Mouse (Mus musculus): ENCODE data around the gene Slc22a20.

Slc22a20 gene

GRCm38 (mm10) chr19:5952071-5952691 is 33.8 kb downstream of the Slc22a20 start:
- in situ Hi-C loops (cut with MboI): no loop called here

DNA sequence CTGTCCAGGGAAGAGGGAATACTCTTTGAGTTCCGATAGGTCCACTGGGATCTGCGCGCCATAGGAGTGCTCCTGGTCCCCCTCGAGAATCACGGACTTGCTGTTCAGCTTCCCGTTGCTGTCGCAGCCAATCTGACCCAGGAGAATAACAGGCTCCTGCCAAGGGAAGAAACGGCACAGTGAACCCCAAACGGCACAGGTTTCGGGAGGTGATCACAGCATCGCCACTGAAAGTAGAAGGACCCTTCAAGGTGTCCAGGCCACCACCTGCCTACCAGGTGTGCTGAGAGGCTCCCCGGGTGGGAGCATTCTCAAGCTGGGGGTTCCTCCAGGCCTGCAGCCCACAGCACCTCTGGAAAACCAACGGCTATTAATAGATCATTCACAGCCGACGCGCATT is 34.3 kb downstream of the Slc22a20 start:
- in situ Hi-C loops (cut with MboI): no loop called here

- in situ Hi-C loops (cut with MboI): no loop called here
Observed at GRCm38 (mm10) chr19:5950218-5950617, 35.7 kb downstream of the Slc22a20 start.

DNA sequence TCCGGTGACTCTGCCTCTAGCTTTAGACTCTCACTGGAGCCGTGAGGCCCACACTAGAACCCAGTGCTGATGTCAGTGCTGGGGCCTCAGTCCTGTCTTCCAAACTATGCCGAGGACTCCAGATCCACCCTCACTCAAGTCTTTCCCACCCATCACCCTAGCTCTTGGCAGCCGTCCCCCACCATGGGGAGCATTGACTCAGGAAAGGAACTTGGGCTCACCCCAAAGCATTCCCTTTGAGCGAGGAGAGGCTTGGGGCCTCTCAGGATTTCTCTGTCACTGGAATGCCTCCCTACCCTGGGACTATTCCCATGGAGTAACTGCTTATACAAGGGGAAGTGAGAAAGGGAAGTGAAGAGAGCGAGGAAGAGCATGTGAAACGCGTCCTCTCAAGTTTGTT is 40.1 kb downstream of the Slc22a20 start:
- in situ Hi-C loops (cut with MboI): no loop called here

DNA sequence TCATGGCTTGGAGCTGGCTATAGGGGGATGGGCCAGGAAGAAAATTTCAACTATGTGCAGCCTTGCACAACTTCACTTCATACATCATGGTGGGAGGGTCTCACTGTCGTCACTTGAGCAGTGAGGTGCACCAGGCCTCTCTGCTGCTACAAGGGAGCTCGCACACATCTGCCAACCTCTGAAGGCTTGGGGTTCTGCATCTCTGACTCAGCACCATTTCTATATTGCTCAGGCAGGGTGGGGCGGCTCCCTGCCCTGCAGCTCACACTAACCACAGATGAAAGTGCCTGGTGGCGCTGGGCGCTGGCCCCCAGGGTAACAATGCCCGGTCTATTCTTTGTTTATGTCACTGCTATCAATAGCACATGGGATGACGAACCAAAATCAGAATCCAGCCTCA is 40.9 kb downstream of the Slc22a20 start:
- in situ Hi-C loops (cut with MboI): no loop called here

DNA sequence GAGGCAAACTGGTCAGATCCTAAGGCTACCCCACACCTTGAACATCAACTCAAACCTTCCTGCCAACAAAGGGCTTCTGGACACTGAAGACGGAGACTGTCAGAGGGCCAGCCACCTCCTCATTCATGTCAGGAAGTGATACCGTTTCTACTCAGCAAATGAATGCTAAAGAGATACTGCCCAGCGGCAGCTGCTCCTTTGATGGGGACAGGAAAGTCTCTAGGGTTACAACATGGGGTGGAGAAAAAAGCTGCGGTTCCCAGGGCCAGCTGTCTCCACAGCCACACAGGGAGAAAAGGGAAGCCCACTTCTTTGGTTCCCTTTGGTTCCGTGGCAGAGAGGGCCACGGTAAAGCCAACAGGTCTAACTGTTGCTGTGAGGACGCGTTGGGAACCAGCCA is 41.8 kb downstream of the Slc22a20 start:
- in situ Hi-C loops (cut with MboI): no loop called here

DNA sequence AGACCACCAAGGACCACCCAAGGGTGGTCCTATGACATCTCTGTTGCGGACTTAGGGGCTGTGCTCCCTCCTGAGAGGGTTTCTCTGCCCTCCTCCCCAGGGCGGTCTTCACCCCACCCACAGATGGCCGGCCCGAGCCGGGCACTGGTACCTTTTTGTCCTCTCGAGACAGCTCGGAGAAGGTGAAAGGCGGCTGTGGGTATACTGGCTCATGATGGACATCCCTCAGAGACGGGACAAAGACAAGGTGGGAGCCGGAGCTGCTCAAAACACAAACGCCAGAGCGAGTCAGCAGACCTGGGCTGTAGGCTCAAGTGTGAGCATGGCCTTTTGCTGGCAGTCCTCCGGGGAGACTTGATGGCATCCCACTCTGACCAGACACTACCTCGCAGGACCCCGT is 42.5 kb downstream of the Slc22a20 start:
- in situ Hi-C loops (cut with MboI): no loop called here

- in situ Hi-C loops (cut with MboI): no loop called here
Observed at GRCm38 (mm10) chr19:5942581-5942980, 43.4 kb downstream of the Slc22a20 start.

DNA sequence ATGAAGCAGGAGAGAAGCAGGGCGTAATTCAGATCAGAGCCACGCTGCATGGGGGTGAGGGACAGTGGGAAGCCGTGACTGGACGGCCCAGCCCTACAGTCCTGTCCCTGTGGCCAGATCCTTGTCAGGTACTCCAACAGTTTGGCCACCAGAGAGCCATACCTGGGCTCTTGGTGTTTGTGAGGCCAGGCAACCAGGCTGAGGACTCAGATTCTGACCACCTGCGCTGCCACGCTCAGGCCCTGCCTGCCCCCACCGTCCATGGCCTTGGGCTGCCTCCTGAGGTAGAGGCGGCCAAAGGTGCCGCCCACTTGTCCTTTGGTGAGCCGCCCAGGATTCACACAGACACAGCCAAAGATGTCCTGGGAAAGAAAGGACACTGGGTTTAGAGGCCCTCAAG is 45.3 kb downstream of the Slc22a20 start:
- in situ Hi-C loops (cut with MboI): no loop called here

- in situ Hi-C loops (cut with MboI): no loop called here
Observed at GRCm38 (mm10) chr19:5940173-5940572, 45.8 kb downstream of the Slc22a20 start.

GRCm38 (mm10) chr19:5939715-5940114 is 46.2 kb downstream of the Slc22a20 start:
- in situ Hi-C loops (cut with MboI): no loop called here

- in situ Hi-C loops (cut with MboI): no loop called here
Observed at GRCm38 (mm10) chr19:5938516-5938915, 47.4 kb downstream of the Slc22a20 start.

GRCm38 (mm10) chr19:5937836-5938406 is 48.0 kb downstream of the Slc22a20 start:
- in situ Hi-C loops (cut with MboI): no loop called here

DNA sequence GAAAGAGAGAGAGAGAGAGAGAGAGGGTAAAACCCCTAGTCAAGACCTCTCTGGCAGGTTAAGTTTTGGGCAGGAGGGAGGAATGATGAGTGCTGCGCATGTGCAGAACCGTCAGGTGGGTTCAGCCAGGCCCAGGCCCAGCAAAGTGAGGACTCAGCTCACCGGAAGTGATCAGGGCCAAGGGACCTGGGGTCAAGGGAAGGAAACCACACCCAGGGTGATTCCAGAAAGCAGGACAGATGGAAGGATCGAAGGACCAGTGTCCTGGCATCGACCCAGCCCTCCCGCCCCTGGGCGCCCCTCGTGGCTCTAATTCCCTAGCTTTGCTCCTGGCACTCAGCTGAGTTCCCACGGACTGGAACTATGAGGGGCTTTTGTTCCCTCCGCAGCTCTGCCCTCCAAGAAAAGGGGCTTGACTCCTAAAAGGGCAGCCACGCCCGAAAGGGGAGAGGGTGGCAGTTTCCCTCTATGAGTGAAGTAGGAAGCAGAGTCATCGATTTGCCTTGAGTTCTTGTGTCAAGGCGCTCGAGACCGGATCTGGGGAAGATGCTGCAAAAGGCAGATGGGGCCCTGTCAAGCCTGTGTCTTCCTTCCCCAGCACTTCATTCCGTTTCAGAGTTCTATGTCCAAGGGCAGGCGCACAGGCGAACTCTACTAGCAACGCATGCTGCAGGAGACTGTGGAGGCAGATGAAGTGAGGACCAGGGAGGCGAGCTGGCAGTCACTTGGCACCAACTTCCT is 48.7 kb downstream of the Slc22a20 start:
- in situ Hi-C loops (cut with MboI): no loop called here

- in situ Hi-C loops (cut with MboI): no loop called here
Observed at GRCm38 (mm10) chr19:5935691-5936090, 50.3 kb downstream of the Slc22a20 start.

- in situ Hi-C loops (cut with MboI): no loop called here
Observed at GRCm38 (mm10) chr19:5935266-5935665, 50.7 kb downstream of the Slc22a20 start.

GRCm38 (mm10) chr19:5929634-5930596 is 56.0 kb downstream of the Slc22a20 start:
- in situ Hi-C loops (cut with MboI): no loop called here

GRCm38 (mm10) chr19:5928546-5928945 is 57.4 kb downstream of the Slc22a20 start:
- in situ Hi-C loops (cut with MboI): no loop called here

DNA sequence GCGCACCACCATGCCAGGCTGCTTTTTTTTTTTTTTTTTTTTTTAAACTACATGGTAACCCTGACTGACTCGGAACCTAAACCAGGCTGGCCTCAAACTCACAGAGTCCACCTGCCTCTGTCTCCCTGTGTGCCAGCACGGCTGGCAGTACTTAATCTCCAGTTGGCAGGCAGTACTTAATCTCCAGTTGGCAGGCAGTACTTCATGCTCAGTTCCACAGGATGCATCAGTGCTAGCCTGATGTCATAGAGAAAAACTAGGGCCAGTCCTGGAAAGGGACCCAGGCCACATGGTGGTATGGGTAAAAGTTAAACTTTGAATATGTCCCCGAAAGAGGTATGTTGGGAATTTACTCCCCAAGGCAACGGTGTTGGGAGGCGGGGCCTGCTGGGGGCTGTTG is 57.8 kb downstream of the Slc22a20 start:
- in situ Hi-C loops (cut with MboI): no loop called here

DNA sequence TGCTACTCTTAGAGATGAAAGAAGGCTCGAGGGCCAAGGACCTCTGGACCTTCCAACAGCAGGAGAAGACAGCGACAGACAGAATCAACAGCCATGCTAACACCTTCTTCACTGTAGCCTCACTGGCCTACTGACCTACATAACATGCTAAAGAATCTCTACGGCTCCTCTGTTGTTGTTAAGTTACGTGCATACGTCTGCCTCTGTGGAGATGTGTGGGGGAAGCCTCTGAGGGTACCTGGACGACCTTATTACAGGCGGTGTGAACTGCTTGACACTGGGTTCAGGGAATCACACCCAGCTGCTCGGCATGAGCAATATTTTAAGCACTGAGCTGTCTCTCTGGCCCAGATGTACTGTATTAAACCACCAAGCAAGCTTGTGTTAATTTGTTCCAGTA is 58.4 kb downstream of the Slc22a20 start:
- in situ Hi-C loops (cut with MboI): no loop called here

GRCm38 (mm10) chr19:5927026-5927425 is 58.9 kb downstream of the Slc22a20 start:
- in situ Hi-C loops (cut with MboI): no loop called here

DNA sequence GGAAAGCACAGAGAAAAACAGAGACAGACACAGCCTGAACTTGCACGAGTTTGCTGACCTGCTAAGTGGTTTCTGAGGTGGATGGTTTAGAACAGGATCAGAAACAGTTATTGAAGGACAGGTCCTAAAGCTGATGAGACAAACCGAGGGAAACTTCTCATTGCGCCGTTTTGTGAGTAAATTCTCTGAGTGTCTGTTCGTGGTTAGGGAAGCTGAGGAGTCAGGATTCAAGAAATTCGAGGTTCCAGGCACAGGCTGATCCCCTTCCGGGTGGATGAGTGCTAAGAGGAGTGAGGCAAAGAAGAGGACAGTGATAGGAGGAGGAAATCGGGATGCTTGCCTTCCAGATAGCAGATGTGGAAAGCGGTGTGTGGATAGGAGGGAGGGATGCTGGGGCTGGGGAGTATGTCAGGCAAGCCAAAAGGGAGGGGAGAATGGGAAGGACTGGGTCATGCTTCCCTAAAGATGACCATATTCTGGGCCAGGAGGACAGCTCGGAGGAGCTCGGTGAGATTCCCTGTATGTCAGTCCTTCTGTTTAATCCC is 60.6 kb downstream of the Slc22a20 start:
- in situ Hi-C loops (cut with MboI): no loop called here
